Mouse (Mus musculus) G1E (cell line): ENCODE results near the gene Gpx1.

ENCODE experiments used
- CTCF ChIP-seq: IDR thresholded peaks from 2 replicates; pipeline ENCODE4 v1.5.1; 2012; ENCODE audit warnings: low read depth, low read length, inconsistent platforms, mixed read lengths
- GATA1 ChIP-seq: IDR thresholded peaks from 2 replicates; pipeline ENCODE4 v1.6.1; 2012; ENCODE audit warnings: borderline replicate concordance, low read length, inconsistent platforms, mixed read lengths
- POLR2AphosphoS5 ChIP-seq: IDR thresholded peaks from 2 replicates; pipeline ENCODE4 v1.6.1; 2012; ENCODE audit warnings: low read depth, low read length, inconsistent platforms; ENCODE audit not compliant: insufficient replicate concordance
- TAL1 ChIP-seq: conservative IDR thresholded peaks from 2 replicates; pipeline ENCODE4 v1.6.1; 2012; ENCODE audit warnings: low read depth, low read length, inconsistent platforms, mixed read lengths

DNA sequence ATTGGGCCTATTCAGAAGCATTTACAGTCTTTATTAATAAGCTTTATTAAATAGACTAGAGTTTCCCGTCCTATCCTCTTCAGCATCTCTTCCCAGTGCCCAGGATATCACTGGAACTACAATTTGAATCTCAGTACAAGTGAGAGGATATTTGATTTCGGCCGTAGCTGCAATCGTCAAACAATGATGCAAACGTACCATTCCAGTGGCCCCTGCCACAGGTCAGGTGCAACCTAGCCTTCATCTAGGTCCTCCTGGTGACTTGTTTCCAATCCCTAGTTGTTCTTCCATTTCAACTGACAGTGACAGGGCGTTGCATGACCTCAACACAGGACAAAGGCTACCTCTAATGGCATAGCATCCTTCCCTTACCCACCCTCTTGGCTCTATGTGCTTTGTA lies 47.9 kb upstream of the Gpx1 start:
- TF ChIP-seq CTCF (no peak), GATA1 (no peak), POLR2AphosphoS5 (no peak), TAL1 (no peak)
